Mouse (Mus musculus) heart, postnatal 0 days (tissue): Measurements from ENCODE around the gene Rhot2.

Source experiments
- CTCF ChIP-seq: IDR thresholded peaks from 2 replicates; pipeline ENCODE4 v1.5.1; 2016; ENCODE audit warnings: antibody characterized with exemption, control low read depth, low read depth
- EP300 ChIP-seq: IDR thresholded peaks from 2 replicates; pipeline ENCODE4 v1.6.1; 2016; ENCODE audit warnings: antibody characterized with exemption, low read depth

GRCm38 (mm10) chr17:25888837-25889236, 44.2 kb upstream of the Rhot2 start:
- no peak for TF ChIP-seq CTCF
- TF ChIP-seq EP300: no peak
